Mouse (Mus musculus) retina, adult 2 months (tissue): ENCODE data around the gene Islr.

Experiments used
- DNase-seq: peaks from one replicate; pipeline ENCODE4 v3.0.0-alpha.2; 2012; ENCODE audit warnings: low read depth, low spot score

Islr gene

DNA sequence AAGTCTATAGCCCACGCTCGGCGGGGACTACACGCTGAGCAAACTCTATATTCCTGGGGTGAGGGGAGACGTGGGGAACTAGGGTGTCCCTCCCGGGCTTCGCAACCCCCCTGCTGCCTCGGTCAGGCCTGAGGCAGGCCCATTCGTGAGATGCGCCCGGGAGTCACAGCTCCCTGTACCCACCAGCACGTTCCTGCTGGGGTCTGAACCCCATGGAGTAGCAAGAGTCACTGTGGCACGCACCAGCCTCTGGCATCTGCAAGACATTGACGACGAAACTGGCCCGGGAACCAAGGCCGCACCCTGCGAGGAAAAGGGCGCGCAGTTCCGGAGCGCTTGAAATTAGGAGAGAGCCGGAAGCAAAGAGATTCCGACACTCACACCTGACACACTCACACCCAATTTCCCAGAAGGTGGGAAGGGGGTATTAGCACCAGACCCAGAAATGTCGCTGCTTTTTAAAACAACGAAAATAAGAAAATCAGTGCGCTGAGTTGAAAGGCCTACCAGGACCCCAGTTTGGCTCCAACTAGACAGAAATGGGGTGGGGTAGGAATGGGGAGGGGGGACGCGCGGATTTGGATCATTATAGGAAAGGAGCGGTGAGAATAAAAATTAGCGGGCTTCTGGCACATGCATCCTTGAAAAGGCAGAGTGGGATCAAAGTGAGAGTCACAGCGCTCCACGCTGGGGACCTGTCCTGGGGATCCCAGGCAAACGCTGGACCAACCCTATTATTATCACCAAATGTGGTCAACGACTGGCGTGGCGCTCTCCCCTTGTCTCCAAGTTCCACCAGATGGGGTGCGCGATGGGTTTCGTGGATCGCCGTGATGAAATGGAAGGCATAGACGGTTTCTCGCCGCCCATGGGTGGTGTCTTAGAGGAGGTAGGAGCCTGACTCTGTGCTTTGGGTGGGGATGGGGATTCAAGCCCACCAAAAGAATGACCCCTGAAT is 7.2 kb downstream of the Islr start:
- no peak for DNase-seq

DNA sequence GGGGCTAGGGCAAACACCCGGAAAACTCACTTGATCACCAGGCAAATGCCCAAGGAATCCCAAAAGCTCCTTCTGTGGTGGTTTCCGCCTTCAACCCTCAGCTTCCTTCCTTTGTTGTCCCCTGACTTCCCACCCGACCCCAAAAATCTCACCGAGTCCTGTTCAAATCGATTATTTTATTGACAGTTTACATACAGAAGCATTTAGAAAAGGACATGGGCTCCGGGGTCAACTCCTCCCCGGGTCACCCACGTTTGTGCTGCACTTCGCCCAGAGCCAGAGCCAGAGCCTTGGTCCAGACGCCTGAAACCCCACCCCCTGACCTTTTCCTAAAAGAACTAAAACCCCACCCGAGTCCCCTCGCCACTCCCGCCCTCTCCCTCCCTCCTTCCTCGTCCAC is 8.0 kb downstream of the Islr start:
- DNase-seq: no peak

DNA sequence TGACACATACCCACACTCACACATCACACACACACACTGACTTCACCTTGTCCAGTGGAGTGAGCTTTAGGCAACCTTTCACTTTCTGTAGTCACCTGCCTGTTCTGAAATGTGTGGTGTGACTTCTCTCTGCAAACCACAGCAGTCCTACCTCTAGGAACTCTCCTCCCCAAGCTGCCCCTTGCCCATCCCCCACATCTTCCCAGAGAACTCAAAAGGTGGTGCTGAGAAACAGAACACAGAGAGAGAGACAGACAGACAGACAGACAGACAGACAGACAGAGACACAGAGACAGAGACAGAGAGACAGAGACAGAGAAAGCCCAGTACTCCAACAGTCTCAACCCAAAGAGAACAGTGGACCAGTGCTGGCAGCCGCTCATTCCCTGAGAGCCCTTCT is 8.4 kb downstream of the Islr start:
- no peak for DNase-seq

DNA sequence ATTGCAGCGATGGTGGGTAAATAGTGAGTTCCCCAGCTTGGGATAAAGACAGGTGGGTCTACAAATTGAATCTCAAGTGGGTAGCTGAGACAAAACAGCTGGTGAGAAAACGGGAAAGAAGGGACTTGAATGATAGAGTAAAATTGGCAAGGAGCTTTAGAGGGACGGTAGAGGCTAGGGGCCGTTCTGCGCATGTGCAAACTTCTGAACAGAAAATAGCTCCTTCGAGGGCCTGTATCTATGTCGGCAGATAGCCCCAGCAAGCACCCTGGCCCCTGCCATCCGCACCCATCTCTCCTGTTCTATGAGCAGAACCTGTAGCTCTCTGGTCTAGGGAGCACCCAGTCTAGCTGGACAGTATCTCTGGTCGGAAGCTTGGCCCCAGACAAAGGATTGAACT is 9.9 kb downstream of the Islr start:
- DNase-seq: no peak

DNA sequence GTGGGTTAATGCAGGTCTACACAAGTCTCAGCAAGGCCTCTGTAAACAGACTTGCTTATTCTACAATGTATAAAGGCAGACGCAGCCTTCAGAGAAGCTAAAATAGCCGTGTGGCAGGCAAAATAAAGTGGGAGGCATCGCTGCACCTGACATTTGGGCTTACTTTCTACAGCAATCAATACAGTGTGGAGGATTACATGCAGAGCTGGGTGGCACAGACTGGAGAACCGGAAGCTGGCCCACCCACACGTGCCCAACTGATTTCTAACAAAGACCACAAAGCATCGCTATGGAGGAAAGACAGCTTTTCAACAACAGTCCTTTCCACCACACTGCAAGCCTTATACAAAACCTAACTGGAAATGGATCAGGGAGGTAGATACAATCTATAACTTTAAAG is 19.6 kb downstream of the Islr start:
- no peak for DNase-seq

DNA sequence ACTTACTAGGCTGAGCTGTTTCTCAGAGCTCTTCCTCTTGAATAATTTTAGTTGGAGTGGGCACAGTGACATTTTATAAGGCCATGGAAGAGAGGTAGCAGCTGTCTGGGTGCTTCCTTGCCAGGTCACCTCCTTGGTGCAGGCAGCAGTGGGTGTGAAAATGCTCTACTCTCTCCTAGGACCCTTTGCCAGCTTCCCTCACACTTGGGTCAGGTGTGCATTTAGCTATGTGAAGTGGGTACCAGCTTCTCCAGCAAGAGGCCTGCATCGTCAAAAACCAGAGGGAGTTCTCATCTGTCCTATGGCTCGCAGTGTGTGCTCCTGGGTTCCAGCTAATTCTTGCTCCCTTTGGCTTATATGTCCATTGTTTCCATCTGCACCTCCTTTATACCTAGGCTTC is 24.7 kb downstream of the Islr start:
- no peak for DNase-seq

DNA sequence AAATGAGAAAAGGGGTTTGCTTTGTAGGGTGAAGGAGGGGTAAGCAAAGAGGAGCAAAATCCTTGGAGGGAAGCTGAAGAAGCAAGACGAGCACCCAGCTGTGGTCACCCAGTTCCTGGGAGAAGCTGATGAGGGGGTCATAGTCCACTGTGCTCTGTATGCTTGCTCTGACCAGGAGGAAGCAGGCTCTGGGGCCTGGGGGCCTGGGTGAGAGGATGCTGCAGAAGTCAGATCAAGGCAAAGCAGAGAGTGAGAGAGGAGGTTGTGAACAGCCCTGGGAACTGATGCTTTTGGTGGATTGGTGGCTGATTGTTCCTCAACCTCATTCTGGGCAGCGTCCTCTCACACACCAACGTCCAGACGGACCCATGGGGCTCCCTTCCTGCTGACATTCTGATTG is 26.9 kb downstream of the Islr start:
- DNase-seq: no peak

DNA sequence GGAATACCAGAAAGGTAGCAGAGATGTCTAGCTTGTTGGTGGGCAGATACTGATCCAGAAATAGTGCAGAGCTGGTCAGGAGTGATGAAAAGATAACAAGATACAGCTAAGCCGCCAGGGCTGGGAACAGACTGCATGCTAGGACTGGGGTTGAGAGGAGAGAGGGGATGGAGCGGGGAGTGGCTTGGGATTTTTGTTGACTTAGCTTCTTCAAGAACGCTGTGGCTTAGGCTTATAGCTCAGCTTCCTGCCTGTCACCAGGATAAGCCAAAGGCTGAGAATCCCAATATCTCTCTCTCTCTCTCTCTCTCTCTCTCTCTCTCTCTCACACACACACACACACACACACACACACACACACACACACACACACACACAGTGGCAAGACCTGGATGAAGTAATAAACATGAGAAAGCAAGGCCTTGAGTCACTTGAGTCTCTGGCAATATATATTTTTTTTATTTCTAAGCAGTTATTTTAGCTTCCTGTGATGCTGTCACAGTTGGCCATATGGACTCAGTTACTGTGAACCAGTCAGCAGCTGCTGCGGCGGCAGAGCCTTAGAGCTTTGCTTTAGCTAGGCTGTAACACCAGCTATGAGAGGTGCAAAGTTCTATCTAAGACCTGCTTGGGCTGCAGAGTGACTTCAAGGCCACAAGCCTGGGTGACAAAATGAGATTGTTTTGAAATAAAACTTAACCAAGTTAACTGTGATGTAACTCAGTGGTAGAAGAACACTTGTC is 28.2 kb downstream of the Islr start:
- DNase-seq: no peak

DNA sequence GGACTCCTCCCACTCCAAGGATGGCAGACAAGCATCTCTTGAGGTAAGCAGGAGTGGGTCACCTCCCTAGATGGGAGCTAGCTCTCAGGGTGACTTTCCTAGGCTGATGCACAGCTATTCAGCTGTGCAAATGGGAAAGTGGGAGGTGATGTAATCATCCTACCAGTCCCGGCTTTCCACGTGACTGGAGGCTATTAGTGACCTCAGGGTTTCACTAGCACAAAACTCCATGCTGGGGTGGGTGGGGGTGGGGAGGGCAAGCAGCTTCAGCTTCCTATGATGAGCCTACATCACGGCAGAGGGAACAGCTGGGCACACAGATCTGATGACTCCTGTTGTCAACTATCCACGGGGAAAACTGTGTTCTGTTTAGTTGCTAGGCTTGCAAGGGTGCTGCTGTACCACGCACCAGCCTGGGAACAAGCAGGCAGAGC is 29.3 kb downstream of the Islr start:
- DNase-seq: no peak

DNA sequence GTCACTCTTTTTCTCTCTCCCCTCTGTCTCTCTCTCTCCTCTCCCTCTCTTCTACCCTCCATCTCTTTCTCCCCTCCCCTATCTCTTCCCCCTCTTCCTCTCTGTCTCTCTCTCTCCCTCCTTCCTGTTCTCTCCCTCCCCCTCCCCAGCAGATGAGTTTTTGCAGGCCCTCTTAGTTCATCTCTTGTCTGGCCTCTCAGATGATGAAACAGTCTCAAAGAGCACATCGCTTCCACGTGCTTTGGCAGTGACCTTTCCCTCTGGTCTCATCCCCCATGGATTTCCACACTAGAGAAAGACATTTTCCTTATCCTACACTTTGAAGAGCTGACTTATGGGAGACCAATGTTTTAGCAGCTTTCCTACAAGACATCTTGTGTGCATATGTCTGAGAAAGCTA is 31.2 kb downstream of the Islr start:
- DNase-seq: no peak

DNA sequence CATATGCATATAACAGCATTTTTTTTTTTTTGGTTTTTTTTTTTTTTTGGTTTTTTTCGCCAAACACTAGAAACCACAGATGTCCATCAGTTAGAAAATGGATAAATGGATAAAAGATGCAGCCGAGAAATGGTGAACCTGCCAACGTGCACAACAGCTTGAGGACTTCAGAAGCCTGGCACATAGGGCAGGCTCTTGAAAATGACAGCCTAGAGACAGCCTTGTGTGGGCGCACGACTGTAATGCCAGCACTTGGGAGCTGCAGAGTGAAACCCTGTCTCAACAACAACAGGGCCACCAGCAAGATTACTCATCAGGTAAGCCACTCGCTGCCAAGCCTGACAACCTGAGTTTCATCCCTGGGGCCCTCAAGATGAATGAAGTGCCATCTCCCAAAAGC is 34.7 kb downstream of the Islr start:
- no peak for DNase-seq

DNA sequence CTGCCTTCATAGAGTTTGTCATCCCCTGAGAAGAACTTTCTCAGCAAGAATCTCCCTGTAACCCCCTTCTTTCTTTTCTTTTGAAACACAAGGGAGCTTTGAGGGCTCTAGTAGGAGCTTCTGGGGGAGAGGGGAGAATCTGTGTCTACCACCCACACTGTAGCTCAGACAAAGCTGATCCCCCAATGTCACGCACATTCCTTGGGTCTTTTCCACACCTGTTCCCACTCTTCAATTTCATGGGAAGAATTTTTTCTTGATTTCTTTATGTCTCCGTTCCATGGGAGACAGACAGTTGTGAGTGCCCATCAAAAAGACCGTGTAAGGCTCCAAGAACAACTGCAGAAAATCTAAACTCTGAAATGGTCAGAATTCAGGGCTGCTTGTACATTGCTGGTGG is 35.2 kb downstream of the Islr start:
- no peak for DNase-seq

DNA sequence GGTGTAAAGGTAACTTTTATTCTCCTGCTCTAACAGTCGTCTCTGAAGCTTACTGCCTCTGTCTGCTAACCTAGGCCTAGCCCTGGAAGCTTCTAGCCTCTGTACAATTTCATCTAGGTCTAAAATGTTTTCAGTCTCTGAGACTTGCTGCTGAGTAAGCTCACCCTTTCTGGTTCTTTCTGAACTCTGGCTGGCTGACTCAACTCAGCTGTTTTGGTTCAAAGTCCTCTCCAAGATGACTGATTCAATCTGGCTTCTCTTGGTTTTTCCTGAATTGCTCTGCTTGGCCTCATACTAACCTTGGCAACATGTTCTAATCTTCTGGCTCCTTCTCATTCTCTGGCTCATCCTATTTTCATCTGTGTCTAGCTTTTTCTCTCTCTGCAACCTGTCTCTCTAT is 38.3 kb downstream of the Islr start:
- DNase-seq: no peak

DNA sequence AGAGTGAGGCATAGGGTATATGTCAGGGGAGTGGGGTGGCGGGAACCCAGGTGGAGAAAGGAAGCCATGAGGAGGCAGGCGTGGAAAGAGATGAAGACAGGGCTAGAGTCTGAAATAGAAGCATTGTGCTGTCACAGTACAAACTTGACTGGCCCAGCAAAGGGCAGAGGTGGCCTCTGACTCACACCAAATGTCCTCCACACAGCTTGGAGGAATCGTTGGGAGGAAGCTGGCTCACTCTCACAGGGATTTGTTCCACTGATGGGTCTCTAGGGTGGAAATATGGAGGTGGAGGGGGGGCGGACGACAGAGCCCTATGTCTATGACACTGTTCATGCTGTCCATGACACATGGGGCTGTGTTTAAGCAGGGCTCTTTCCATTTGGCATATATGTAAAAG is 41.0 kb downstream of the Islr start:
- DNase-seq: no peak

DNA sequence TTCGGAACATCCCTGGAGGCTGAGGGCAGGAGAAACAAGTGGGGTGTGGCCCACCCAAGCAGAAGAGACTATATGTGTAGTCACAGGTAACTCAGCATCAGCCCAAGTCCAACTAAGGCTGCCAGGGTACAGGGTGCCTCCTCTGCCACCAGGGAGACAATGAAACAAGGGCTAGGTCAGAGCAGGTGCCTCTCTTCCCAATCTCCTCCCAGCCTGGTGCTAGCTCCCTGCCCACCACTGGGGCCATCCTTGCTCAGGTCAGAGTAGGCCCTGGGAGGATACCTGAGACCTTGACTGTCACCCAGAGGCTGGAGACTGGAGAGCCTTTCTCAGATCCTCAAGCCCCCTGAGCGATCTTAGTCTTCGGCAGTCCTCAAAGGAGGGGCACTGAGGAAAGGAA is 41.9 kb downstream of the Islr start:
- DNase-seq: no peak

DNA sequence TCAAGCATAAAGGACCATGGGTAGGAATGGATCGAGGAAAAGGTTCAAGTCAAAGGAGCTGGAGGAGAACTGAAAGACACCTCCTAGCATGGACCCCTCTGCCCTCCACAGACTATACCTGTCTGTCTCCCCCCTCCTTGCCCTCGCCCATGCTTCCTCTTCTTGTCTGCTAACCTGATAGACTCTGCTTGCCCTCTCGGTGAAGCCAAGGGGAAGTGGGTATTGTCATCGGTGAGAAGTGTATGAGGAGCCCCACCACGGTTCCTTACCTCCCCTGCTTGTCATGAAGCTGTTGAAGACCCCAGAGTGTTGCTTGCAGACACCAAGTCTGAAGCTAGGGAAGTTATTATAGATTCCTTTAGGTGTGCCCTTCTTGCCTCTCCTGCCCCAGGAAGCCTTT is 43.8 kb downstream of the Islr start:
- DNase-seq: no peak

DNA sequence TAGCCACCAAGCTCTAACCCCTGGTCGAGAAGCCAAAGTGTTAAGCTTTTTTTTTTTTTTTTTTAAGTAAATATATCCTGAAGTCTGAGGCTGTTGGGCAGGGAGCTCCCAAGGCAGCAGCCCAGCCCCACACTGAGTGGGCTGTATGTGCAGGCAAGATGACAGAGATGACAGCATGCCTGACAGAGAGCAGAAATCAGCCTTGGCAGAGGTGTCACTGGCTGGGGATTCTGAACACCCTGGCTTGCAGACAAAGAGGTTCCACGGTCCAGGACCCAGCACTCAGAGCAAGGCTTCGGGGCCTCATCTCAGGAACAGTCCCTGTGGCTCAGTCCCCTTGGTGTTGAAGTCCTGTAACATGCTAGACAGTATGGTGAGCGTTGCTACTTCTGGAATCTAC is 44.3 kb downstream of the Islr start:
- DNase-seq: no peak

DNA sequence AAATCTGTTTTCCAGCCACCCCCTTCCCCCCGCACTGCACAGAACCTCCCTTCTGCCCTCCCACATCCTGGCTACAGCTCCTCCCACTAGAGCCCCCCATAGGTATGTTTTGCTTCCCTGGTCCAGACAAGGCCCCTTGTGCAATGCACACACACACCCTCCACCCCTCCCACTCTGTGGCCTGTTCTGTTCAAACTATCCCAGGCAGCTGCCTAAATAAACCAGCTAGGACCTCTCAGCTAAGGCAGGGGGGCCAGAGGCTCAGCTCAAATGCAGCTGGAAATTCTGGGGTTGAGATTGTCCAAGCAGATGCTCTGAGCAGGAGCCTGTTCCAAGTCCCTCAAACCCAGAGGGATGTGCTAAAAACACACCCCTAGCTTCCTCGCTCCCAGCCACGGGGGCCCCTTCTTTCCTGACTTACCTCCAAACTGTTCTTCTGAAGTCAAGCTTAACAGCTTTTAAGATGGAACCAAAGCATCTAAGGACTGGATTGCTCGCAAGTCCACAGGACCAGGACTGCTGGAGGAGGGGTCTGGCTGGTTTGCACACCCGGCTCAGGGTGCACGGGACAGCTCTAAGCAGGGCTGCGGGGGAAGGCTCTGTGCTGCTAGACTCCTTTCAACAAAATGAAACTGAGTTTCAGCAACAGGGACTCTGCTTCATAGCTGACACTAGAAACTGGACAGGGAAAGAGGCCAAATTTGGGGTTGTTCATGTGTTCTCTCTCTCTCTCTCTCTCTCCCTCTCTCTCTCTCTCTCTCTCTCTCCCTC is 45.4 kb downstream of the Islr start:
- DNase-seq: no peak

DNA sequence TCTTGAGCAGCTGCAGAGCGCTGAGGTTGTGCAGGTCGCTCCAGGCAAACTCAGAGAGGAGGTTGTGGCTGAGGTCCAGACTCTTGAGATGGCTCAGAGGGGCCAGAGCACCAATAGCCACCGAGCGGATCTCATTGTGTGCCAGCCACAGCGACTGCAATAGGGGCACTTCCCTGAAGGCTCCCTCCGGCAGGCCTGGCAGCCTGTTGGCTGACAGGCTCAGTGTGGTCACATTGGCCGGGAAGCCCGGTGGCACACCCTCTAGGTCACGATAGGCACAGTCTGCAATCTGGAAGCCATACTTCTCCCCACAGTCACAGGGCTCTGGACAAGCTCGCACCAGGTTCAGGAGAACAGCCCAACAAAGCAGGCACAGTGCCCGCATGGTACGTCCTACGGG is 46.3 kb downstream of the Islr start:
- no peak for DNase-seq

DNA sequence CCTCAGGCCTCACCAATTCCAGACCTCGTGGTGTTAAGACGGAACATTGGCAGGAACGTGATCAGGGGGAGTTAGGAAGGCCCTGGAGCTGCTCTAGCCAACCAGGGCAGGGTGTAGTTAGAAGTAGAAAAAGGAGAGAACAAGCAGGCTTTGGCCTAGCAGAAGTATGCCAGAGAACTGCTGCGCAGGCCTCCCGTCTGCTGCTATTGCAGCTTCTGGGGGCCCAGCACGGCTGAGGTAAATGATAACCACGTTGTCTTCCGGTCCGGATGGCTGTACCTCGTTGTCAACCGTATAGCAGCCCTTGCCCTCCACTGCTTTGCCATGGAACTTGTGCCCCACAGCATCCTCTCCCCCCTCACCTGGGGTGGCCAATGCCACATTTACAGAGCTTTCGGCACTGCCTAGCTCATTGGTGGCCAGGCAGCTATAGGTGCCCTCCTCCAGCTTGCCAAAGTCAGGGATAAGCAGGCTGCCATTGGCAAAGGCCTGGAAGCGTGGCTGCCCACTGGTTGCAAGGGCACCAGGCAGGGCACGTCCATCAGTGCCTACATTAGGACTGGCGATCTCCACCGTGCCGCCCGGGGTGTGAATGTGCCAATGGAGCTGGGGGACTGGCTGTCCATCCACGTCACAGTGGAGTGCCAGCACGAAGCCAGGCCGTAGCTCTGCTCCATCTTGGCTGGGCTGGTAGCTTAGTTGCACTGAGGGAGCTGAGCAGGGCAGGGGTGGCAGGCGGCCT is 47.1 kb downstream of the Islr start:
- no peak for DNase-seq

DNA sequence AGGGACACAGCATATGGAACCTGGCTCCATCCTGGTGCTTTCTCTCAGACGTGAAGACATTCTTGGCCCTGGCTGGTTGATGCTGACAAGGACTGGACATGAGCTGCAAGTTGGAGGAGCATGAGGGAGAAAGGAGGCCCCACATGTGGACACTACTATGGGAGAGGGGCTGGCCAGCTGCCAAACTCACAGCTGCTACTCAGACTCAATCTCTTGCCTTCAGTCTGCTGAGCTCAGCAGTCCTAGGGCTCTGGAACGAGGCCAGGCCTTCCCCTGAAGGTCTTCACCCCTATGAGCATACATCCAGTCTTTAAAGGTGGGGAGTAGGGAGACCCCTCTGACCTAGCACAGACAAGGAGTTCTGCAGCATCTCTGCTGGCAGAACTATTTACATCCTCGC is 48.7 kb downstream of the Islr start:
- DNase-seq: no peak

DNA sequence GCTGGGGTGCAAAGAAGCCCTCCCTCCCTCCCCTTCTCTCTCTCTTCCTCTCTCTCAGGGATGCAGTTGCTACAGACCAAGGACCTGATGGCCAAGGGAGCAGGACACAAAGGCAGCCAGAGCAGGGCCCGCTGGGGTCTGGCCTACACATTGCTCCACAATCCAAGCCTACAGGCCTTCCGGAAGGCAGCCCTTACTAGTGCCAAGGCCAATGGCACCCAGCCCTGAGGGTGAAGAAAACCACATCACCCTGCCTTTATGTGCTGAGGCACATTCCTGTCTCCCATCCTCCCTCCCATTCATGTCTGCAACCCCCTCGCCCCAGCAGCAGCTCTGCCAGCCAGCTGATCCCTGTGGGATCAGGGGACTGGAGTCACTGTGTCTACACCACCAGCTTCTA is 51.0 kb downstream of the Islr start:
- DNase-seq: no peak
